Mouse (Mus musculus) megakaryocyte, adult 5-6 weeks (primary cell): ENCODE measurements at regions not wholly inside any gene's neighbourhood (a gene's known extent, or its start where the extent isn't known, plus 50 kb on each side); places are given as distances from the start of the nearest gene placed in this dataset.
A peak's percentile ranks its signal among the peaks of the same experiment; 100 is the strongest.

ENCODE experiments used
- ATAC-seq: 2 replicates; pipeline ENCODE4 v1.8.0; 2016; ENCODE audit warnings: mild to moderate bottlenecking, inconsistent platforms; ENCODE audit not compliant: poor library complexity, severe bottlenecking

DNA sequence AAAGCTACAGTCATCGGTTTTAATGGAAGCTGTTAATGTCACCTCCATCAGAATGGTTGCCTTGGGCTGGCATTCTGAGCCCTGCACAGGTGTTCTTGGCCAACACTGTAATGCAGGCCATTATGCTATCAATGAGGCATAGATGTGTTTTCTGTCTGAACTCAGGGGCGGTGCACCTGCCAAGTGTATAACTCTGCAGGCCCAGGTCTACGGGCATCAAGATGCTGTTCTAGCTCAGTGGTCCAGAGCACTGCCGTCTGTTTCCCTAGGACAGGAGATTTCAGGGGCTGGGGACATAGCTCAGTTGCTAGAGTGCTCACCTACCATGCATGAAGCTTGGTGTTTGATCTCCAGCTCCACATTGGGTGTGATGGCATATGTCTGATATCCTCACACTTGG lies 68.1 kb upstream of the Sash1 start:
- no peak for ATAC-seq

DNA sequence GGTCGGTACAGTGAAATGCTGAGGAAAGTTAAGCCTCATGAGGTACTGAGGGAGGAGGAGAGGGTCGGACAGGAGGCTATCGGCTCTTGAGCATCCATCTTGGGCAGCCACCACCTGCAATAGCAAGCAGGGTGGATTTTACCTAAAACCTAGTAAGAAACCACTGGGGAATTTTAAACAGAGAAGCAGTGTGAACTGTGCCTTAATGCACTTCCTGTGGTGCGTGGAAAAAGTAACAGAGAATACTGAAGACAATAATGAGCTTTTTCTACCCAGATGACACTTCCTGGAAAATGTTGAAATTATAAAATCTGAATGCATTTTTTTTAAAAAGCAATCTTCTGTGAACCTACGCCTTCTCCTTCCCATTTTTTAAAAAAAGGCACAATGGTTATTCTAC lies 67.1 kb upstream of the Sash1 start:
- no peak for ATAC-seq

DNA sequence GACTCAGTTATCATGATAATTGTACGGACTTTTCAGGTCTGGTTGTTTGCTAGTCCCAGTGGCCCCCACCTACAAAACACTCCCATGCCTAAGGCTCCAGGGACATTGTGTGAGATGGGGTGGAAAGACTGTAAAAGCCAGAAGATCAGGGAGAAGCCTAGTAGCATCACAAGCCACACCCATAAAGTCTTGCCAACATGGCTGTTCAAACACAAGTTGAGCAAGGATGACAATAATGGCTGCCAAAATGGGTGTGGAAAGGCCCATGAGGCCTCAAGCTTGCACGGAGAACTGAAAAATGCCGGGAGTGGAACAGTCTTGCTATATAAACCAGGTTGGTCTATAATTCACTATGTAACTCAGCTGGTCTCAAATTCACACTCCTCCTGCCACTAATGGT lies 66.1 kb upstream of the Sash1 start:
- no peak for ATAC-seq

DNA sequence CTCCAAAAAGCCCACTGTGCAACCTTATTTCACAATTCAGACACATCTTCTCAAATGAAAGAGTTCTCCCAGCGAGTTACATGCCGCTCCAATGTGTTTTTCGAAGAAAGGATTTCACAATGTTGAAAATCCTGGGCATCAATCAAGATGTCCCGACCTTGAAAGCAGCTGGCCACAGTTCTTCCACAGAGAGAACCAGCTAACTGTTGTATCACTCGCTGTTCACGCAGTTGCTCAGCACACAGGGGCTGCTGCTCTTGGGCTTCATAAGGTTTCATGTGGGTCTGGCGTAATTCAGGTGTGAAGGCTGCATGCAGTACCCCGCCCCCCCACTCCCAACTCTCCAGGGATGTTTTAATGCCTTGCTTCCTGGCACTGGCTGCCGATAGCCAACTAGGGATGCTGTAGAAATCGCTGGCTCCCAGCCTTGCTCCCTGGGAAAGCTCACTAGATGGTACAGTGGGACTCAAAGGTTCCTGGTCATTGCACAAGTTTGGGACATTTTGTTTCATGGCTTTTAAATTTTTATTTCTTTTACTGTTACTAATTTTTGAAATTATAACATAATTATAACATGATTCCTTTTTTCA lies 65.5 kb upstream of the Sash1 start:
- no peak for ATAC-seq

DNA sequence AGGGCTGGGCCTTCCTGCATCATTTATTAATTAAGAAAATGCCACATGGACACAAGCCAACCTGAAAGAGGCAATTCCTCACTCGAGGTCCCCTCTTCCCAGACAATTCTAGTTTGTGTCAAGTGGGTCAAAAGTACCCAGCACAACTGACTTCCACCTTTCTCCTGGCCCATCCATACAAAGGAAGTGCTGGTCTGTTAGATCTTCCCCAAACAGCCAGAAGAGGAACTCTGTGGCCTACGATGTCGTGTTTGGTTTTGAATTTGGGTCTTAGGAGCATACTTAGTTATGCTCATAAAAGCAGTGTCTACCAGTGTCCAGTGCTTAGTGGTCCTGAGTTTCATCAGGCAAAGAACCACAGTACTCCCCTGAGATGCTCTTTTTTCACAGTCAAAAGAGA lies 62.4 kb upstream of the Sash1 start:
- peak; percentile 62 for ATAC-seq

DNA sequence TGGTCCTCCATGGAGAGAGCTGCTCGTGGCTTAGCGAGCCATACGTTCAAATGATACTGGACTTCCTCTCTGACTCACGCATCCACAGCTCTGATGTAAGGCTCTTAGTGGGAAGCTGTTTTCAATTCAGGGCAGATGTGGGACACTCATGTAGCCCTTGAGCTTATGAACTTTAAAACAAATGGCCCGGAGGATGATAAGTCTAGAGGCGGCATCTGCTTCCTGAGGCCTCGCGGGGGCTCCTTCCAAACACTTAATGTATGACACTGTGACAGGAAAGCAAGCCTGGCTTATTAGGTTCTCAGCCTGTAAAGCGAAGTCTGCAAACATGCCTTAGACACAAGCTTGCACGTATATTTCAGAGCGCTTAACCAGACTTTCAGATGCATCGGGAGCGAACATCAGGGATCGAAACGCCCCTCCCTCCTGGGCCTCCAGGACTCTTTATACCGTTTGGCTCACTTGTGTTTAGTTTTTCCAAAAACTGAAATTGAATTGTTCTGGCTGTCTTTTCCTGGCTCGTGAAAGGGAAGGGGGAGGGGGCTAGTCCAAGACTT lies 59.4 kb upstream of the Sash1 start:
- peak; percentile 80 for ATAC-seq

DNA sequence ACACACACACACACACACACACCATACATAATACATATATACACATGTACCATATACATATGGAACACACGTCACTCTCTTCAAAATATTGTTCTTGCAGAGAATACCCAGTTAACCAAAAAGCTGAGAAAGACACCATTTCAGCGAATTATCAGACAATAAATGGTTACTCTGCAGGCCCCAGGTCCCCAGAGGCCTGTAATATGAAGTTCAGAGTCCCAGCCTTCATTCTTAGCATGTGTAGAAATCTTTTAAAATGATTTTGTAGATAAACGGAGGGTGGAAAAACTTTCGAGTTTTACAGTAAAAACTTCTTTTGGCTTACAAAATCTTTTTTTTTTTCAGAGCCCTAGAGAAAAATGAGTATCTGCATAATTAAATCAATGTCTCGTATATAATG lies 58.7 kb upstream of the Sash1 start:
- no peak for ATAC-seq

DNA sequence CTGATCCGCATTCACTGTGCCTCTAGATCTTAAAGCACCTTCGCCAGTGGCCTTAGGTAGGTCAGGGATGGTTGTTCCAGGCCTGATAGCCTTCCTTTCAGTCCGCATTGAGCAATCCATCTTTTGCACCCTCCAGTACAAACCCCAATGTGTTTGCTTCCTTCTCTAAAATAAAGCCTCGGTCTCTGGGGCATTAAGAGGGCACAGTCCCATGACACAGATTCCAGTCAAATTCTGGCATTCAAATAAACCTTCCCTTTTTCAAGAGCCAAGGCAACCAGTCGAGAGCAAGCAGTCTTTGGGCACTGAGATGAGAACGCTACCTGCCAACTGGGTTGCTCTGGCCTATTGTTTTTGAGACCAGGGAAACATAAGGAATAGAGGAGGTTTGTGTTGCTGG lies 57.8 kb upstream of the Sash1 start:
- no peak for ATAC-seq

DNA sequence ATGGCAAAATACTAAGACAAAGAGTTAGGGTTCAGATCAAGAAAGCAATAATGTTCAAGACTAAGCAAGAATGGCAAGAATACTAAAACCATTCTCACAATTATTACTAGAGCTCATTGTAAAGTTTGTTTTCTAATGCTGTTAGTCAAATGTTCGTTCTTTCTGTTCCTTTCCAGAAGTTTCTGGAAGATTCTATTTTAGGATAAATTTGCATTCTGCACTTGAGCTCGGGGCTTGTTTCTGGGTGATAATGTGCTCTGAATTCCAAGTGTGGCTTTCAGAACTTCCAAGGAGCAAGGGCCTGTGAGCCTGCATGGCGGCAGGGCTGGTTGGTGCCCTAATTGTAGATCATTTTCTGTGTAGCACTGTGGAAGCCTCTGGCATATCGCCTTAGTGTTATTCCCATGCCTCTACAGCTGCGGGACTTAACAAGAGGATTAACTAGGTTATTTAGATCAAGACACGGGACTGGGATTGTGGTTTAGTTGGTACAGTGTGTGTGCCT lies 57.1 kb upstream of the Sash1 start:
- ATAC-seq: no peak

DNA sequence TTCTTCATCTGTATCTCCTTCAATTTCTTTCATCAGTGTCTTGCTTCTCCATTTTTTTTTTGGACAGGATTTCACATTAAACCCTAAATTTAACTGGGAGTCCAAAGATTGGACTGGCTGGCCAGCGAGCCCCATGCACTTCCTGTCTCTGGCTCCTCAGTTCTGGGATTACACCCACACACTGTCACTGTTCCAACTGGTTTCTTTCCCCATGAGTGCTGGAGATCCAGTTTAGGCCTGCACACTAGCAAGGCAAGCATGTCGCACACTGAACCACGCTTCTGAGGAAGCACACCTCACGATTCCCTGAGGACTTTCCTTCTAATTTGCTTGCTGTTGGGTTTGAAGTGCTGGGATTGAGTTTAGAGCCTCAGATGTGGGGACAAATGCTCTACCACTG lies 50.5 kb upstream of the Sash1 start:
- no peak for ATAC-seq
